13 mouse cellular contexts compared by ENCODE assay signal in genomic region chr13:10451057-10451456, GRCm38 (mm10).
DNase-seq lines count a peak whose midpoint lies in the region; ATAC-seq and TF ChIP-seq lines count a peak whose summit lies in the region.
"Had no signal": no experiment of that assay in that cellular context is flagged by ENCODE, and none has a peak within 500 bp of the region (broad histone marks: within the 10 kb centered on the region; RNA-seq: fewer than 3 reads in every experiment).

No protein-coding gene starts in this region.

- H3K9me3 ChIP-seq in midbrain, embryonic 11.5 days (ENCODE audit: control insufficient read depth, low read length) = no peaks in the 10 kb centered on the region
- no peaks in the 10 kb centered on the region for H3K9me3 ChIP-seq in midbrain, embryonic 16.5 days (replicated peaks; ENCODE audit: control insufficient read depth, low read length, poor library complexity, severe bottlenecking)
- H3K9me3 ChIP-seq: limb, embryonic 13.5 days had no signal

- peak; percentile 39 for TF ChIP-seq CTCF in gastrocnemius, adult 2 months (IDR thresholded peaks at IDR 0.05)
- TF ChIP-seq CTCF in layer of hippocampus, adult 2 months (conservative IDR thresholded peaks at IDR 0.05) = peak; percentile 74
- peak; percentile 9; the same call in 1 of the 2 replicates for TF ChIP-seq CTCF in cortical plate, adult 2 months (IDR thresholded peaks at IDR 0.05; ENCODE audit: extremely low read depth, insufficient read depth, low read length)

- H3K4me2 ChIP-seq in midbrain, embryonic 11.5 days = no peak overlapping the region
- no peak overlapping the region for H3K4me2 ChIP-seq in midbrain, embryonic 16.5 days (ENCODE audit: low read length)
- H3K4me2 ChIP-seq: heart, embryonic 11.5 days; hindbrain, embryonic 15.5 days; limb, embryonic 13.5 days had no signal

- no peaks in the 10 kb centered on the region for H3K4me1 ChIP-seq in cortical plate, adult 2 months (ENCODE audit: control insufficient read depth, insufficient read depth, low read length)
- H3K4me1 ChIP-seq in midbrain, embryonic 11.5 days (ENCODE audit: control insufficient read depth, insufficient read depth, low read length) = no peaks in the 10 kb centered on the region
- H3K4me1 ChIP-seq in midbrain, embryonic 16.5 days (ENCODE audit: control insufficient read depth, insufficient read depth, low read length) = no peaks in the 10 kb centered on the region
- H3K4me1 ChIP-seq: hindbrain, embryonic 15.5 days; limb, embryonic 13.5 days had no signal

- ATAC-seq in midbrain, embryonic 11.5 days (ENCODE audit: low FRiP score) = no peak
- no peak for ATAC-seq in midbrain, embryonic 16.5 days
- ATAC-seq: activated CD4-positive, CD25-positive, alpha-beta regulatory T cell, adult 4 months had no signal

- H3K27ac ChIP-seq in gastrocnemius, adult 2 months = no peak overlapping the region
- H3K27ac ChIP-seq in layer of hippocampus, adult 2 months = no peak overlapping the region
- no peak overlapping the region for H3K27ac ChIP-seq in cortical plate, adult 2 months (ENCODE audit: insufficient read depth, low read length)
- no peak overlapping the region for H3K27ac ChIP-seq in midbrain, embryonic 11.5 days (ENCODE audit: low read depth, low read length)
- H3K27ac ChIP-seq in midbrain, embryonic 16.5 days (ENCODE audit: low read length) = no peak overlapping the region
- H3K27ac ChIP-seq: hindbrain, embryonic 15.5 days; limb, embryonic 13.5 days had no signal

- H3K4me3 ChIP-seq in gastrocnemius, adult 2 months = no peak overlapping the region
- H3K4me3 ChIP-seq in layer of hippocampus, adult 2 months = no peak overlapping the region
- H3K4me3 ChIP-seq in cortical plate, adult 2 months (ENCODE audit: insufficient read depth, low read length) = no peak overlapping the region
- no peak overlapping the region for H3K4me3 ChIP-seq in midbrain, embryonic 11.5 days (ENCODE audit: low read depth, low read length)
- no peak overlapping the region for H3K4me3 ChIP-seq in midbrain, embryonic 16.5 days (ENCODE audit: low read depth, low read length)
- H3K4me3 ChIP-seq: erythroblast, embryonic 14.5 days; hindbrain, embryonic 15.5 days; limb, embryonic 13.5 days had no signal

- no peaks in the 10 kb centered on the region for H3K36me3 ChIP-seq in midbrain, embryonic 11.5 days (ENCODE audit: control insufficient read depth, insufficient read depth, low read length)
- H3K36me3 ChIP-seq in midbrain, embryonic 16.5 days (ENCODE audit: control insufficient read depth, insufficient read depth, low read length) = no peaks in the 10 kb centered on the region
- H3K36me3 ChIP-seq: hindbrain, embryonic 15.5 days; limb, embryonic 13.5 days had no signal

- no peak overlapping the region for H3K9ac ChIP-seq in midbrain, embryonic 11.5 days (ENCODE audit: low read length)
- H3K9ac ChIP-seq in midbrain, embryonic 16.5 days (ENCODE audit: low read depth, low read length) = no peak overlapping the region
- H3K9ac ChIP-seq: hindbrain, embryonic 15.5 days; limb, embryonic 13.5 days had no signal

- TF ChIP-seq POLR2A in cortical plate, adult 2 months (IDR thresholded peaks at IDR 0.05; ENCODE audit: extremely low read depth, insufficient read depth, low read length) = no peak

- no peaks in the 10 kb centered on the region for H3K27me3 ChIP-seq in midbrain, embryonic 11.5 days (ENCODE audit: control insufficient read depth, insufficient read depth, low read length)
- no peaks in the 10 kb centered on the region for H3K27me3 ChIP-seq in midbrain, embryonic 16.5 days (ENCODE audit: control insufficient read depth, insufficient read depth, low read depth, low read length)
- H3K27me3 ChIP-seq: hindbrain, embryonic 15.5 days; limb, embryonic 13.5 days had no signal

- intact Hi-C loops in gastrocnemius, adult 2 months (cut with DNase I) = no loop called here

- WGBS in midbrain, embryonic 11.5 days = 49% methylated on average over 3 of the region's 3 CpGs
- WGBS in midbrain, embryonic 16.5 days = 37% methylated on average over 3 of the region's 3 CpGs

- DNase-seq in gastrocnemius, adult 2 months = no peak
- no peak for DNase-seq in gastrocnemius, adult 18-20 months (ENCODE audit: low spot score)
- DNase-seq in layer of hippocampus, adult 2 months (ENCODE audit: low spot score in 2 of 2) = no peak
- no peak for DNase-seq in layer of hippocampus, postnatal 36 days
- DNase-seq in ES-CJ7 (ENCODE audit: low read depth, low spot score) = peak; percentile 31
- DNase-seq in midbrain, embryonic 11.5 days (ENCODE audit: low spot score, missing footprints) = no peak

Comparison
In these comparisons a context has a peak if more than half of its experiments do, and no peak if none do; other contexts are left out.
1. CTCF ChIP-seq: peak in every context shown above with its lines; median percentile 74 in layer of hippocampus, adult 2 months; 39 in gastrocnemius, adult 2 months; 9 in cortical plate, adult 2 months.